Mouse (Mus musculus) ES-E14 (cell line): ENCODE results near the gene 4930539E08Rik.

Experiments used
- CHD2 ChIP-seq: IDR thresholded peaks from 2 replicates; pipeline ENCODE4 v1.6.1; 2014; ENCODE audit warnings: mild to moderate bottlenecking, low read depth, low read length, inconsistent platforms
- HCFC1 ChIP-seq: IDR thresholded peaks from 2 replicates; pipeline ENCODE4 v1.6.1; 2012; ENCODE audit warnings: low read length, inconsistent platforms, borderline replicate concordance; ENCODE audit not compliant: insufficient read depth
- MAFK ChIP-seq: IDR thresholded peaks from 2 replicates; pipeline ENCODE4 v1.6.1; 2014; ENCODE audit warnings: mild to moderate bottlenecking, low read depth, low read length, inconsistent platforms; ENCODE audit not compliant: insufficient read depth
- ZC3H11A ChIP-seq: IDR thresholded peaks from 2 replicates; pipeline ENCODE4 v1.6.1; 2012; ENCODE audit warnings: low read depth, mild to moderate bottlenecking, inconsistent platforms, low read length, borderline replicate concordance
- ZNF384 ChIP-seq: IDR thresholded peaks from 2 replicates; pipeline ENCODE4 v1.6.1; 2012; ENCODE audit warnings: low read depth, low read length, inconsistent platforms

- TF ChIP-seq ZNF384 (no peak), CHD2 (no peak), ZC3H11A (no peak), MAFK (no peak), HCFC1 (no peak)
Measured at GRCm38 (mm10) chr17:28961596-28961995, 46.5 kb upstream of the 4930539E08Rik start.
